Mouse (Mus musculus) hindbrain, embryonic 14.5 days (tissue): ENCODE measurements around the gene Gm21312. TPM values are rescaled to one million over a fixed set of nuclear protein-coding genes. Genes with fewer than 3 reads are reported as not detected.
"Not testable (repeated sequence)": the region's sequence is repeated elsewhere in the genome, so short reads cannot be mapped to it uniquely, and the experiment has no call there.

Experiments
- ATAC-seq: fragments of 200-750 bp; cut with Nextera tagmentation; 2 replicates; pipeline ENCODE4 v1.8.0; 2017; ENCODE audit warnings: moderate number of reproducible peaks, mild to moderate bottlenecking, moderate TSS enrichment, moderate library complexity; ENCODE audit not compliant: low FRiP score
- DNase-seq: peaks from one replicate; pipeline ENCODE4 v3.0.0-alpha.2; 2015; ENCODE audit warnings: low spot score
- H3K27ac ChIP-seq: fragments of 300-500 bp; sonication (generic); 2 replicates; pipeline ENCODE4 v1.5.1; 2014; ENCODE audit warnings: mild to moderate bottlenecking, moderate library complexity
- H3K27me3 ChIP-seq: fragments of 300-500 bp; sonication (generic); 2 replicates; pipeline ENCODE4 v1.6.1; 2014; ENCODE audit warnings: mild to moderate bottlenecking, low read length, mixed read lengths; ENCODE audit not compliant: control insufficient read depth, insufficient read depth
- H3K36me3 ChIP-seq: fragments of 300-500 bp; sonication (generic); replicated peaks from 2 replicates; pipeline ENCODE4 v1.6.1; 2014; ENCODE audit not compliant: control insufficient read depth, insufficient read depth
- H3K4me1 ChIP-seq: fragments of 300-500 bp; sonication (generic); replicated peaks from 2 replicates; pipeline ENCODE4 v1.6.1; 2014; ENCODE audit warnings: antibody characterized with exemption, low read length, mixed read lengths; ENCODE audit not compliant: control insufficient read depth, insufficient read depth
- H3K4me2 ChIP-seq: fragments of 300-500 bp; sonication (generic); replicated peaks from 2 replicates; pipeline ENCODE4 v1.6.1; 2014; ENCODE audit warnings: mild to moderate bottlenecking, moderate library complexity
- H3K4me3 ChIP-seq: fragments of 300-500 bp; sonication (generic); replicated peaks from 2 replicates; pipeline ENCODE4 v1.5.1; 2014; ENCODE audit warnings: mild to moderate bottlenecking, low read length
- H3K9ac ChIP-seq: fragments of 300-500 bp; sonication (generic); 2 replicates; pipeline ENCODE4 v1.6.1; 2014
- H3K9me3 ChIP-seq: fragments of 300-500 bp; sonication (generic); 2 replicates; pipeline ENCODE4 v1.6.1; 2016; ENCODE audit warnings: low read length; ENCODE audit not compliant: control insufficient read depth
- WGBS: fragments of 180-500 bp; shearing (Covaris S2); extraction: QIAGEN DNeasy Blood & Tissue Kit; methylation state at CpG from one replicate; pipeline ENCODE4 v1.1.7; 2014; 5-methylcytosine and 5-hydroxymethylcytosine counted together
- polyA plus RNA-seq: library from polyadenylated mRNA; unstranded; fragments of >200 nt; fragmentation: Nextera tagmentation; extraction: Ambion mirVana; gene quantifications from 2 replicates; pipeline ENCODE4 v1.2.1, GENCODE M21; 2014

Gene Gm21312
- not detected in 2 replicates for polyA plus RNA-seq

- WGBS: no CpG with 5 or more reads among the region's 3 CpGs
- H3K4me1 ChIP-seq, ATAC-seq, H3K4me2 ChIP-seq, H3K9ac ChIP-seq, H3K4me3 ChIP-seq, DNase-seq, H3K36me3 ChIP-seq, H3K27me3 ChIP-seq, H3K27ac ChIP-seq, H3K9me3 ChIP-seq: not testable (repeated sequence)
Measured at GRCm38 (mm10) chr10:104176724-104177123, at the start of gene Gm21312. Gene Gm21312 (plus strand): TSS chr10:104177024.

- ATAC-seq, H3K27me3 ChIP-seq, H3K4me2 ChIP-seq, H3K4me1 ChIP-seq, DNase-seq, H3K36me3 ChIP-seq, H3K4me3 ChIP-seq, H3K9me3 ChIP-seq, H3K27ac ChIP-seq, H3K9ac ChIP-seq: not testable (repeated sequence)
- WGBS: no CpG with 5 or more reads among the region's 3 CpGs
Measured at GRCm38 (mm10) chr10:104142687-104143086, 34.1 kb upstream of the Gm21312 start, which contains the start of gene Gm21293. Gene Gm21293 (plus strand): TSS chr10:104142987.

- not testable (repeated sequence) for H3K4me2 ChIP-seq
Measured at GRCm38 (mm10) chr10:104151197-104151596, 25.6 kb upstream of the Gm21312 start, which contains the start of gene Gm6763. Gene Gm6763 (plus strand): TSS chr10:104151497.

GRCm38 (mm10) chr10:104159706-104160105 is 17.1 kb upstream of the Gm21312 start, which contains the start of gene Gm8764:
Gene Gm8764 (plus strand): TSS chr10:104160006.
- not testable (repeated sequence) for H3K27ac ChIP-seq, H3K27me3 ChIP-seq, H3K4me3 ChIP-seq, ATAC-seq, H3K36me3 ChIP-seq, DNase-seq, H3K4me1 ChIP-seq, H3K9ac ChIP-seq, H3K4me2 ChIP-seq, H3K9me3 ChIP-seq
- no CpG with 5 or more reads among the region's 3 CpGs for WGBS

More at GRCm38 (mm10) chr10:104151197-104151596, 25.6 kb upstream of the Gm21312 start, which contains the start of gene Gm6763:
- not testable (repeated sequence) for H3K27ac ChIP-seq, ATAC-seq, H3K4me1 ChIP-seq, H3K27me3 ChIP-seq, H3K4me3 ChIP-seq, DNase-seq, H3K36me3 ChIP-seq, H3K9me3 ChIP-seq, H3K9ac ChIP-seq
- WGBS: no CpG with 5 or more reads among the region's 3 CpGs

- not testable (repeated sequence) for H3K36me3 ChIP-seq, H3K27ac ChIP-seq, H3K4me2 ChIP-seq, ATAC-seq, H3K4me1 ChIP-seq, H3K9me3 ChIP-seq, H3K27me3 ChIP-seq, H3K4me3 ChIP-seq, DNase-seq, H3K9ac ChIP-seq
- no CpG with 5 or more reads among the region's 3 CpGs for WGBS
Measured at GRCm38 (mm10) chr10:104168215-104168614, 8.6 kb upstream of the Gm21312 start, which contains the start of gene Gm21304. Gene Gm21304 (plus strand): TSS chr10:104168515.

- not testable (repeated sequence) for H3K27ac ChIP-seq, H3K4me1 ChIP-seq, H3K36me3 ChIP-seq, H3K9me3 ChIP-seq, H3K4me3 ChIP-seq, H3K27me3 ChIP-seq, DNase-seq, ATAC-seq, H3K9ac ChIP-seq, H3K4me2 ChIP-seq
- no CpG with 5 or more reads among the region's 3 CpGs for WGBS
Measured at GRCm38 (mm10) chr10:104185233-104185632, 8.4 kb downstream of the Gm21312 start, which contains the start of gene Gm20765. Gene Gm20765 (plus strand): TSS chr10:104185533.

GRCm38 (mm10) chr10:104193742-104194141 is 16.9 kb downstream of the Gm21312 start, which contains the start of gene Gm4340:
Gene Gm4340 (plus strand): TSS chr10:104194042.
- not testable (repeated sequence) for H3K4me1 ChIP-seq, H3K4me3 ChIP-seq, H3K9ac ChIP-seq, DNase-seq, H3K27ac ChIP-seq, H3K27me3 ChIP-seq, ATAC-seq, H3K4me2 ChIP-seq, H3K9me3 ChIP-seq, H3K36me3 ChIP-seq
- no CpG with 5 or more reads among the region's 3 CpGs for WGBS

GRCm38 (mm10) chr10:104209655-104210054 is 32.8 kb downstream of the Gm21312 start:
- Histone ChIP-seq H3K27me3 (no peaks in the 10 kb centered on the region), H3K4me2 (no peak overlapping the region), H3K4me3 (no peak overlapping the region), H3K36me3 (no peaks in the 10 kb centered on the region), H3K9ac (no peak overlapping the region), H3K9me3 (no peaks in the 10 kb centered on the region), H3K27ac (no peak overlapping the region), H3K4me1 (no peaks in the 10 kb centered on the region)
- WGBS: 76% methylated on average over 1 of the region's 1 CpGs
- ATAC-seq (no peak), DNase-seq (no peak)

GRCm38 (mm10) chr10:104210268-104210990 is 33.6 kb downstream of the Gm21312 start:
- Histone ChIP-seq H3K4me1 (no peaks in the 10 kb centered on the region), H3K9ac (no peak overlapping the region), H3K36me3 (no peaks in the 10 kb centered on the region), H3K27ac (no peak overlapping the region), H3K9me3 (no peaks in the 10 kb centered on the region), H3K4me3 (no peak overlapping the region), H3K4me2 (no peak overlapping the region), H3K27me3 (no peaks in the 10 kb centered on the region)
- WGBS: 81% methylated on average over 3 of the region's 3 CpGs
- ATAC-seq (no peak), DNase-seq (no peak)
